Mouse (Mus musculus) T-helper 1 cell (primary cell): Measurements from ENCODE around the gene Atrn.

Experiments used
- in situ Hi-C: fragments of 300-600 bp; cut with MboI, MseI; formaldehyde crosslinking; loops from one replicate; pipeline ENCODE4 v1.15.1; 2025; ENCODE audit warnings: high pct_unique_total_duplicates

Atrn gene

GRCm38 (mm10) chr2:131072536-131072935 lies 166.2 kb downstream of the Atrn start:
- in situ Hi-C loops, result no loop called here
